Mouse (Mus musculus) olfactory bulb, adult 2 months (tissue): Measurements from ENCODE around the gene Zdhhc19. TPM values are rescaled to one million over a fixed set of nuclear protein-coding genes. Genes with fewer than 3 reads are reported as not detected.
A peak's percentile ranks its signal among the peaks of the same experiment; 100 is the strongest.

Experiments used
- H3K27ac ChIP-seq: fragments of 200-500 bp; 2 replicates; pipeline ENCODE4 v1.5.1; 2012; ENCODE audit warnings: low read depth, low read length; ENCODE audit not compliant: insufficient read depth
- H3K4me1 ChIP-seq: fragments of 200-500 bp; 2 replicates; pipeline ENCODE4 v1.6.1; 2012; ENCODE audit warnings: low read length; ENCODE audit not compliant: control insufficient read depth, insufficient read depth
- H3K4me3 ChIP-seq: fragments of 200-500 bp; 2 replicates; pipeline ENCODE4 v1.5.1; 2012; ENCODE audit warnings: mild to moderate bottlenecking, low read depth, low read length, moderate library complexity; ENCODE audit not compliant: insufficient read depth
- CTCF ChIP-seq: fragments of 200-500 bp; IDR thresholded peaks from 2 replicates; pipeline ENCODE4 v1.5.1; 2012; ENCODE audit warnings: low read depth, mild to moderate bottlenecking, low read length, moderate library complexity; ENCODE audit not compliant: insufficient read depth
- POLR2A ChIP-seq: fragments of 200-500 bp; IDR thresholded peaks from 2 replicates; pipeline ENCODE4 v1.6.1; 2012; ENCODE audit warnings: mild to moderate bottlenecking, low read depth, low read length, moderate library complexity; ENCODE audit not compliant: insufficient read depth
- WGBS: fragments of 180-500 bp; shearing (Covaris S2); methylation state at CpG from one replicate; pipeline ENCODE4 v1.1.7; 2018; 5-methylcytosine and 5-hydroxymethylcytosine counted together
- polyA plus RNA-seq: library from polyadenylated mRNA; stranded (reverse); fragments of >200 nt; gene quantifications from 2 replicates; pipeline ENCODE4 v1.2.4, GENCODE M21; 2012; ENCODE audit warnings: low replicate concordance; ENCODE audit not compliant: missing spikeins, insufficient read depth, insufficient read length

The Zdhhc19 gene
- polyA plus RNA-seq, 1 experiment = not detected

- Histone ChIP-seq H3K27ac (no peak overlapping the region), H3K4me3 (no peak overlapping the region), H3K4me1 (peaks cover 3% of the 10 kb centered on the region; the same call in 1 of the 2 replicates)
- 90% methylated on average over 5 of the region's 5 CpGs for WGBS
- TF ChIP-seq CTCF = no peak
- TF ChIP-seq POLR2A = no peak
These were observed 97.3 kb downstream of the Zdhhc19 start for GRCm38 (mm10) chr16:32593283-32593805.

- no peak overlapping the region for H3K27ac ChIP-seq
- TF ChIP-seq POLR2A (no peak), CTCF (no peak)
- 80% methylated on average over 5 of the region's 5 CpGs for WGBS
- H3K4me3 ChIP-seq = no peak overlapping the region
- H3K4me1 ChIP-seq = peaks cover 3% of the 10 kb centered on the region; the same call in 1 of the 2 replicates
These were observed 97.9 kb downstream of the Zdhhc19 start for GRCm38 (mm10) chr16:32593916-32594315.

DNA sequence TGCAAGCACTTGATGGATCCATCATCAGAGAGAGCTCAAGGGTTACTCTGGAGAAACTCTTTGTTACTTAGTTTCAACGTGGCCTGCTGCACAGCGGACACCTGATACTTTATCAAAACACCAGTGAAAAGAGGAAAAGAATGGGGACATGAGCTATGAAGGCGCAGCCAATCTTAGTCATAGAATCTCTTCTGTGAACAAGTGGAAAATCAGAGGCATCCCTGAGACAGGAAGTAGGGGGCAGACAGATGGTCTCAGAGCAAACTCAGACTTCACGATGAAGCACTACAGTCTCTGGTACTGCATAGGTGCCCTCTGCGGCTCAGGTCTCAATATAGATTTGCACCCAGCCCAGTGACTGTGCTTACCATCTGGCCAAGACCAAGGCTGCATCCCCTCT, 98.6 kb downstream of the Zdhhc19 start:
- Histone ChIP-seq H3K4me1 (peaks cover 3% of the 10 kb centered on the region; the same call in 1 of the 2 replicates), H3K27ac (no peak overlapping the region), H3K4me3 (no peak overlapping the region)
- WGBS = 88% methylated on average over 5 of the region's 5 CpGs
- no peak for TF ChIP-seq CTCF
- TF ChIP-seq POLR2A = no peak

DNA sequence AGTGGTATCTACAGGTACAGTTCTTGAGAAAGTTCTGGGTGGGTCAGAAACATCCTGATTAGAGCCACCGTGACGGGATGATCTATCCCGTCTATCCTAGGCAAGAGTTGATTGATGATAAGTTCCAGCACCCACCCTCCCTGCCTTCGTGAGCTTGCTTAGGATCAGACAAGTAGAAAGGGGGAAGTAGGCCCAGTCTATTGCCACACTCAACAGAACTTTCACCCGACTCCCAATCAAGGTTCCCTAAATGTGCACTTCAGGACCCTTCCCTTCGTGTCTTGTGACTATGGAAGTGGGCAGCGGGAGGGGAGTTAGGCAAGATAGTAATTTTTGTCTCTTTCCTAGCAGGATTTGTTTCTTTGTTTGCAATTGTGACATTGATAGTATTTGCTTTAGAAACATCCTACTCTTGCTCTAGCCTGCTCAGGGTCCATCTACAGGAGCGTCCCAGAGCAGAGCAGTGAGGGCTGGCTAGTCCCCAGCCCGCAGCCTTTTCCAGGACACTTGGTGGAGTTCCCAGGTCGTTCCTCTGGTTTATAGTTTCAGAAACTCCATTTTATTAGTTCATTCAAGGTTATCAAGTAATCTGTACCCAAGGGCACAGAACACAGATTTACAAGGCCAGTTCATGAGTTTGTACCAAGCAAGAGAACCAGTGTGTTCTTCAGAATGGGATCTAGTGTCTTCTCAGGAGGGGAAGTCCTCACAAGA, 99.2 kb downstream of the Zdhhc19 start:
- WGBS = 92% methylated on average over 10 of the region's 10 CpGs
- Histone ChIP-seq H3K4me3 (no peak overlapping the region), H3K4me1 (peaks cover 3% of the 10 kb centered on the region; the same call in 1 of the 2 replicates), H3K27ac (no peak overlapping the region)
- no peak for TF ChIP-seq CTCF

DNA sequence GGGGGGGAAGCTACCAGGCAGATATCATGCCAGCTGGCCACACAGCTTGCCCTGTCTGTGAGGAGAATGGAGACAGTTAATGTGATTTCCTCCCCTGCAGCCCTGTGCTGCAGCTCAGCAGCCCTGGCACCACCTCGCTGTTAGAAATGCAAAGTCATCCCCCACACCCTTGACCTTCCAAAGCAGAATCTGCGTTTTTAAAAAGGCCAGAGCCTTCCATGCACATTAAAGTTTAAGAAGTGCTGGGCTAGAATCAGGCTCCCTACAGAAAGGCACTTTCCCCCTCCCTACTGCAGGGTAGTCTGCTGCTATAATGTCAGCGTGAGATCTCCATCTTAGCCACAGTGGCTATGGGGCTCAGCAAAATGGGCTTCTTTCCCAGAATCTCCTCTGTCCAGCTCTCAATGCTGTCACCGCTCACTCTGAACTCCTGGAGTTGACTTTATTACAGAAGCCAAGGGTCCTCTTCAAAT, 101.9 kb downstream of the Zdhhc19 start:
- TF ChIP-seq CTCF (no peak), POLR2A (no peak)
- no peak overlapping the region for H3K4me3 ChIP-seq
- H3K27ac ChIP-seq = no peak overlapping the region
- 35% methylated on average over 4 of the region's 4 CpGs for WGBS
- peaks cover 3% of the 10 kb centered on the region; the same call in 1 of the 2 replicates for H3K4me1 ChIP-seq

DNA sequence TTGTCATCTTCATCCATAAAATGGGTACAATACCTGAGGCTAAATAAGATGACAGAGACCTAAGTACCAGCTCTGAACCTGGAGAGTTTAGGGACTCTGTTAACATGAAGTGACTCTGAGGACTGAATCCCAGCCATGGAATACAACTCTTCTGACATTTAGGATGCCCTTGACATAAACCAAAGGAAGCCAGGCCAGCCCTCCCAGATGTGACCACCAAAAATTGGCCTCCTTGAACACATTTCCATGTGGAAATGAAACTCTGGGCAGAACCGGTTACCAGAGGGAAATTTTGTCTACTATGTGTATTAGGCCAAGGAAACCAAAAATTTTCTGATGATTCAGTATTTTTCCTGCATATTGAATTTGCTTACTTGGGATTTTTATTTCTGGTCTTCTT, 103.1 kb downstream of the Zdhhc19 start:
- 89% methylated on average over 1 of the region's 1 CpGs for WGBS
- H3K27ac ChIP-seq = no peak overlapping the region
- TF ChIP-seq CTCF (no peak), POLR2A (no peak)
- peaks cover 3% of the 10 kb centered on the region; the same call in 1 of the 2 replicates for H3K4me1 ChIP-seq
- no peak overlapping the region for H3K4me3 ChIP-seq

- TF ChIP-seq CTCF (no peak), POLR2A (no peak)
- WGBS = 92% methylated on average over 3 of the region's 3 CpGs
- Histone ChIP-seq H3K4me1 (peaks cover 3% of the 10 kb centered on the region; the same call in 1 of the 2 replicates), H3K4me3 (no peak overlapping the region), H3K27ac (no peak overlapping the region)
These were observed 106.2 kb downstream of the Zdhhc19 start for GRCm38 (mm10) chr16:32602193-32602685.

DNA sequence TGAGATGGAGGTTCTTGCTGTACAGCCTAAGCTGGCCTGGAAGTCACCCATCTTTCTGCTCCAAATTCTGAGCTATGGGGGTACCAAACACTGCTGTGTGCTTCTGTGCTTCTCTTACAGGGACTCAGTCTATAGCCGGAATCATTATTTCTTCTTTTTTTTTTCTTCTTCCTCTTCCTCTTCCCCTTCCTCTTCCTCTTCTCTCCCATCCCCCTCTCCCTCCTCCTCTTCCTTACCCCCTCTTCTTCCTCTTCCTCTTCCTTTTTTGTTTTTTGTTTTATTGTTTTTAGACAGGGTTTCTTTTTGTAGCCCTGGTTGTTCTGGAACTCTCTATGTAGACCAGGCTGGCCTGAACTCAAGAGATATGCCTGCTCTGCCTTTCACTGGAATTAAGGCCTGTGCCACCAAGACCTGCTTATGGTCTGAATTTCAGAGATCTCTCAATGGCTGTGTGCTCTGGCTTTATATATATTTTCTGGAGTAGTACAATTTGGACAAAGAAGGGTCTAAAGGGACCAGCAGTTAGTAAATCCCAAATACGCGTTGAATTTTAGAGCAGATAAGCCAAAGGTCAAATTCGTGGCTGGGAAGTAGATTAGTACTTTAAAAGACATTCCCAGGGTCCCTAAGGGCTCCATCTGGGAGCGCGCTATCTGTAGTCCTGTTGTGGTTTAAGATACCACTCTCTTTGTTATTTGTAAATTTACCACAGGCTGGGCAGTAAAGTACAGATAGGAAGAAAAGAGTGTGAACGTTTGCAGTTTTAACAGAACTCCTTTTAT, 111.7 kb downstream of the Zdhhc19 start:
- TF ChIP-seq POLR2A (no peak), CTCF (no peak)
- Histone ChIP-seq H3K4me1 (peaks cover 3% of the 10 kb centered on the region; the same call in 1 of the 2 replicates), H3K4me3 (no peak overlapping the region), H3K27ac (no peak overlapping the region)
- WGBS = 71% methylated on average over 7 of the region's 7 CpGs

DNA sequence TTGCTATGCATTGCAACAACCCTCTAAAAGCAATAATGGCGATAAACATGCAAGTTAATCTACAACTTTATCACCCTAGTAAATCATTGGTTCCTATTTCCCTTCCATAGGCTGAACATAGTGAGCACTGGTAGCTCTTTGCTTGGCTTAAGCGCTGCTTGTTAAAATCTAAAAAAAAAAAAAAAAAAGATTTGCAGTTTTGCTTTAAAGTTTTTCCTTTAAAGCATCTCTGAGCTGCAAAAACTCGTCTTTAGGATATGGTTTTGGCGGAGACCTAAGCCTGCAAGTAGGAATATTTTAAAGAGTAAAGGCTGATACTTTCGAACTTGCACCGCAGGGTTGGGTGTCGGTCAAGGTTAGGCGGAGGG, 112.3 kb downstream of the Zdhhc19 start:
- H3K4me3 ChIP-seq = peak overlapping the region; percentile 91
- TF ChIP-seq CTCF (no peak), POLR2A (no peak)
- H3K4me1 ChIP-seq = peaks cover 3% of the 10 kb centered on the region; the same call in 1 of the 2 replicates
- peak overlapping the region; percentile 78 for H3K27ac ChIP-seq
- 11% methylated on average over 8 of the region's 8 CpGs for WGBS
